ENCODE assay signal across 8 mouse cellular contexts in genomic region chr7:28013549-28014444, GRCm38 (mm10). TPM values are rescaled to one million over a fixed set of nuclear protein-coding genes. Genes with fewer than 3 reads are reported as not detected.
DNase-seq lines count a peak whose midpoint lies in the region; ATAC-seq and TF ChIP-seq lines count a peak whose summit lies in the region.

Gene Zfp850 (minus strand): TSS chr7:28014115.

- no peaks in the 10 kb centered on the region; the same call in 1 of the 2 replicates for H3K4me1 ChIP-seq in cortical plate, adult 2 months (ENCODE audit: control insufficient read depth, insufficient read depth, low read length)

- no peak within 1 kb of the TSS for H3K27ac ChIP-seq in cortical plate, adult 2 months (ENCODE audit: insufficient read depth, low read length)

- H3K4me3 ChIP-seq in cortical plate, adult 2 months (ENCODE audit: insufficient read depth, low read length): peak within 1 kb of the TSS; percentile 90

- no peak for TF ChIP-seq CTCF in cortical plate, adult 2 months (IDR thresholded peaks at IDR 0.05; ENCODE audit: extremely low read depth, insufficient read depth, low read length)

- peak; percentile 84 for ATAC-seq in activated CD4-positive, CD25-positive, alpha-beta regulatory T cell, adult 4 months
- ATAC-seq in megakaryocyte progenitor cell, adult 5-6 weeks (replicated peaks; ENCODE audit: poor library complexity): peak; percentile 95

- peak; percentile 72 for DNase-seq in gastrocnemius, postnatal 10 days
- peak; percentile 82 for DNase-seq in induced T-regulatory cell, adult 2 months (ENCODE audit: low read depth)
- peak; percentile 25 to 70 for DNase-seq in left cerebral cortex, adult 9 months (ENCODE audit: low spot score in 2 of 2)
- peak; percentile 82 for DNase-seq in right cerebral cortex, postnatal 25 days
- peak; percentile 67 to 78 for DNase-seq in urinary bladder, postnatal 4 days (ENCODE audit: low spot score in 2 of 2)

- TF ChIP-seq POLR2A in cortical plate, adult 2 months (IDR thresholded peaks at IDR 0.05; ENCODE audit: extremely low read depth, insufficient read depth, low read length): 0 out of 2 replicates have a peak, but pooled peaks have one; percentile 43

RNA-seq across cellular contexts. Expression of gene Zfp850, which starts in this region (rescaled TPM):
- polyA plus RNA-seq in activated CD4-positive, CD25-positive, alpha-beta regulatory T cell, adult 4 months (2017; shearing (Covaris generic)): 1 to 10 TPM; 6.2 to 6.5 TPM
- polyA plus RNA-seq in cortical plate, adult 2 months (2012; rRNA removed): 1.7 and 2.4 TPM in 2 replicates
- total RNA-seq in gastrocnemius, postnatal 10 days (2021): 1 to 10 TPM in 1 of 2 experiments, under 1 TPM in 1; 0.81 to 1.1 TPM
- total RNA-seq in megakaryocyte progenitor cell, adult 5-6 weeks (2015): 6.0 and 7.8 TPM in 2 replicates
- 5.4 and 13.1 TPM in 2 replicates for total RNA-seq in megakaryocyte progenitor cell, adult 5-6 weeks (2017)
